Mouse (Mus musculus): ENCODE data around the gene 3110001I22Rik. TPM values are rescaled to one million over a fixed set of nuclear protein-coding genes. Genes with fewer than 3 reads are reported as not detected.
"Not testable (repeated sequence)": the region's sequence is repeated elsewhere in the genome, so short reads cannot be mapped to it uniquely, and the experiment has no call there.

Gene 3110001I22Rik
- polyA plus RNA-seq, 1 experiment from 2014 or later = 7.0 TPM

DNA sequence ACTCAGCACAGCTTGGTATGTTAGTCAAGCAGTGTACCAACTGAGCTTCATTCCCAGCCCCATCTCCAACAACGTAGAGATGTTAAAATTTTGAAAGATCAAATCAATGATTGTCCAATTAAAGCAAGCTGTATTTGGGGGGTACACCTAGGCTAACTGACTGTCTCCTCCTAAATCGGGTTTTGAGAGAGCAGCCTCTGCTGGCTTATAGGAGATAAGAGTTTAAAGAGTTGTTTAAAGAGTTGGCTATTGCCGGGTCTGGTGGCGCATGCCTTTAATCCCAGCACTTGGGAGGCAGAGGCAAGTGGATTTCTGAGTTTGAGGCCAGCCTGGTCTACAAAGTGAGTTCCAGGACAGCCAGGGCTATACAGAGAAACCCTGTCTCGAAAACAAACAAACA lies 833 bp upstream of the 3110001I22Rik start:
- ATAC-seq (ENCODE audit: low FRiP score, low read depth); H3K9me3 ChIP-seq; H3K9ac ChIP-seq; H3K27me3 ChIP-seq; H3K27ac ChIP-seq (replicated peaks); H3K36me3 ChIP-seq: not testable (repeated sequence)
- Histone ChIP-seq H3K4me3 (peak overlapping the region; percentile 98), H3K4me1 (replicated peaks) (peaks cover 29% of the 10 kb centered on the region), H3K4me2 (peak overlapping the region; percentile 76)
- 77% methylated on average over 5 of the region's 5 CpGs for WGBS

DNA sequence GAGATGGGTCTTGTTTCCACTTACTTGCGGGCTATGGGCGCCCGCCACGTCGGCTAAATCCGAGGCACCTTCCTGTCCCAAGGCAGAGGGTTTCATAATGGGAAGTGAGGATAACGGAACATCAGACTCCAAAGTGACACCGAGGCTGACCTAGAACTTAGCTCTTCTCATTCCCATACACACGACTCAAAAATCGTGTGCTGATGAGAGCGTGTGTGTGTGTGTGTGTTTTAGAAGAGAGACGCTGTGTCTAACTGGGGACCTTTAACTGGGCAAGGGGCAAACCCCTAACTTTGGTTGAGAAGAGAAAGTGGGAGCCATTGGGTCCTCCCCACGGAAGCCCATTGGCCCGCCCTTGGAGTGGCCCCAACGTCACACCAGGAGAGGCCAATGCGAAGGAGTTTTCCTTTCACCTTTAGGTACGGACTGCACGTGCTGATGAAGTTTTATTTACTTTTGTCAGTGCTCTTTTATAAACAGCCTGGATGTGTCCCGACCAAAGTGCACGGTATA lies 713 bp downstream of the 3110001I22Rik start:
- 2% methylated on average over 20 of the region's 20 CpGs for WGBS
- peak; percentile 0; the same call in 1 of the 2 replicates for ATAC-seq (ENCODE audit: low FRiP score, low read depth)

DNA sequence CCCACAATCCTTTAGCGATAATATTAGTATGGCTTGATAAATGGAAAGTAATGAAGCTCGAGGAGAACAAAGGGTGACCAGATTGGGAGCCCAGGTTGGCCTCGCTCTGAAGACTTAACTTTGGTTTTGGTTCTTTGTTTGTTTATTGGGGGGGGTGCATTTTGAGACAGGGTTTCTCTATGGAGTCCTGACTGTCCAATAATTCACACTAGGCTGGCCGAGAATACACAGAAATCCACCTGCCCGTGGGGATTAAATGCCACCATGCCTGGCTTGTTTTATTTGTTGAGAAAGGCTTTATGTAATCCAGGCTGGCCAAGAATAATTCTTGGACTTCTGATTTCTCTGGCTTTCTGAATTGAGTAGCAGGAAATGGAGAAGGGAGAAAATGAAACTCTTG lies 1.4 kb downstream of the 3110001I22Rik start:
- peaks cover 19% of the 10 kb centered on the region for H3K4me1 ChIP-seq (replicated peaks)
- ATAC-seq (ENCODE audit: low FRiP score, low read depth) = no peak
- 80% methylated on average over 5 of the region's 5 CpGs for WGBS
- no peak overlapping the region for H3K9ac ChIP-seq
- H3K4me3 ChIP-seq = peak overlapping the region; percentile 98
- H3K9me3 ChIP-seq = no peaks in the 10 kb centered on the region
- H3K27me3 ChIP-seq = no peaks in the 10 kb centered on the region
- H3K36me3 ChIP-seq = peaks cover 18% of the 10 kb centered on the region
- peak overlapping the region; percentile 76 for H3K4me2 ChIP-seq
- no peak overlapping the region for H3K27ac ChIP-seq (replicated peaks)

More for the DNA sequence above, 713 bp downstream of the 3110001I22Rik start:
- Histone ChIP-seq H3K4me3 (peak overlapping the region; percentile 98), H3K36me3 (peaks cover 12% of the 10 kb centered on the region), H3K9ac (peak overlapping the region; percentile 91), H3K4me2 (peak overlapping the region; percentile 76), H3K4me1 (replicated peaks) (peaks cover 21% of the 10 kb centered on the region), H3K27me3 (no peaks in the 10 kb centered on the region), H3K27ac (replicated peaks) (peak overlapping the region; percentile 84), H3K9me3 (no peaks in the 10 kb centered on the region)

GRCm38 (mm10) chr16:13674511-13674910 lies 2.8 kb downstream of the 3110001I22Rik start:
- Histone ChIP-seq H3K4me3 (no peak overlapping the region), H3K9me3 (no peaks in the 10 kb centered on the region), H3K4me2 (no peak overlapping the region), H3K36me3 (peaks cover 26% of the 10 kb centered on the region), H3K4me1 (replicated peaks) (peaks cover 19% of the 10 kb centered on the region), H3K27me3 (no peaks in the 10 kb centered on the region), H3K27ac (replicated peaks) (no peak overlapping the region), H3K9ac (no peak overlapping the region)
- no peak for ATAC-seq (ENCODE audit: low FRiP score, low read depth)
- 93% methylated on average over 3 of the region's 3 CpGs for WGBS

- WGBS = 89% methylated on average over 3 of the region's 3 CpGs
- H3K9ac ChIP-seq = no peak overlapping the region
- H3K4me2 ChIP-seq = no peak overlapping the region
- no peak overlapping the region for H3K27ac ChIP-seq (replicated peaks)
- 0 out of 2 replicates have a peak, but pooled peaks cover 2% of the 10 kb centered on the region for H3K4me1 ChIP-seq (replicated peaks)
- H3K4me3 ChIP-seq = no peak overlapping the region
- H3K9me3 ChIP-seq = no peaks in the 10 kb centered on the region
- no peak for ATAC-seq (ENCODE audit: low FRiP score, low read depth)
- no peaks in the 10 kb centered on the region for H3K27me3 ChIP-seq
- H3K36me3 ChIP-seq = peaks cover 26% of the 10 kb centered on the region
Measured at GRCm38 (mm10) chr16:13678601-13679319, 7.0 kb downstream of the 3110001I22Rik start.

DNA sequence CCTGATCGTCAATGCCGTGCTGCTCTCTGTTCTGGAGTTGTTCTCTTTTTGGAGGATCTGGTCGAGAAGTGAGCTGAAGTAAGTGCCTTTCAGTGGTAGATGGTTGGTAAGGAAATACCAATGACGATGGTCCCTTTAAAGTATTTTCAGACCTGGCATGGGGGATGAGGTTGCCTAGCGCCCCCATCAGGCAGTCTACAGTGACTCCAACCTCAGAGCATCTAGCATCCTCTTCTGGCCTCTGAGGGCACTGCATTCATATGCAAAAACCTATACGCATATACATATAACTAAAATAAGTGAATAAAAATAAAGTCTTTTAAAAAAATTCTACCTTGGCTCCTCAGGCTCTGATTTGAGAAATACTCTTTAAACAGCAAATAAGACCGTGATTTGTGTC lies 27.3 kb downstream of the 3110001I22Rik start:
- no peaks in the 10 kb centered on the region for H3K4me1 ChIP-seq (replicated peaks)
- H3K9ac ChIP-seq = no peak overlapping the region
- WGBS = 87% methylated on average over 7 of the region's 7 CpGs
- H3K9me3 ChIP-seq = no peaks in the 10 kb centered on the region
- H3K27ac ChIP-seq (replicated peaks) = no peak overlapping the region
- H3K4me3 ChIP-seq = no peak overlapping the region
- peaks cover 79% of the 10 kb centered on the region for H3K36me3 ChIP-seq
- no peak for ATAC-seq (ENCODE audit: low FRiP score, low read depth)
- no peak overlapping the region for H3K4me2 ChIP-seq
- H3K27me3 ChIP-seq = no peaks in the 10 kb centered on the region

GRCm38 (mm10) chr16:13702184-13702583 lies 30.5 kb downstream of the 3110001I22Rik start:
- H3K4me2 ChIP-seq = no peak overlapping the region

GRCm38 (mm10) chr16:13704676-13705075 lies 32.9 kb downstream of the 3110001I22Rik start:
- no peaks in the 10 kb centered on the region for H3K27me3 ChIP-seq
- no peaks in the 10 kb centered on the region for H3K9me3 ChIP-seq
- no peak for ATAC-seq (ENCODE audit: low FRiP score, low read depth)
- H3K4me2 ChIP-seq = no peak overlapping the region
- no peak overlapping the region for H3K27ac ChIP-seq (replicated peaks)
- no peak overlapping the region for H3K9ac ChIP-seq
- peaks cover 43% of the 10 kb centered on the region for H3K36me3 ChIP-seq
- no peak overlapping the region for H3K4me3 ChIP-seq
- H3K4me1 ChIP-seq (replicated peaks) = no peaks in the 10 kb centered on the region
- 93% methylated on average over 10 of the region's 10 CpGs for WGBS

More at GRCm38 (mm10) chr16:13702184-13702583, 30.5 kb downstream of the 3110001I22Rik start:
- H3K27ac ChIP-seq (replicated peaks) = no peak overlapping the region
- ATAC-seq (ENCODE audit: low FRiP score, low read depth) = no peak
- H3K4me3 ChIP-seq = no peak overlapping the region
- no peaks in the 10 kb centered on the region for H3K27me3 ChIP-seq
- no peaks in the 10 kb centered on the region for H3K4me1 ChIP-seq (replicated peaks)
- 98% methylated on average over 7 of the region's 7 CpGs for WGBS
- peaks cover 68% of the 10 kb centered on the region for H3K36me3 ChIP-seq
- H3K9me3 ChIP-seq = no peaks in the 10 kb centered on the region
- no peak overlapping the region for H3K9ac ChIP-seq

DNA sequence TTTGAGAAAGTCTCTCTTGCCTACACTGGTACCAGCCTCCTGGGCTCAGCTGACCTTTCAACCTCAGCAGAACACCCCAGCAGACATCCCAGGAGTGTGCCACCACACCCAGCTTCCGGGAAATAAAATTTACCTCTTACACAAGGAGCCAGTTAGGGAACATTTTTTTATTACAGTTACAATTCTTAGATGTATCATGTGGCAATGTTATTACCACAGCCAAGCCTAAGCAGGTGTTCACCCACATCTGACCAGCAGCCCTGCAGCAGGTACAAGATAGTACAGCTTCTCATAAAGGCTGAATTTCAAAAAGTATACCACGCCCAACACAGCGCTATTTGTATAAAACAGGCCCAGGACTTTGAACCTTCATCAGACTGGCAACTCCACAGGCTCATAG lies 43.2 kb downstream of the 3110001I22Rik start:
- Histone ChIP-seq H3K27ac (replicated peaks) (no peak overlapping the region), H3K36me3 (no peaks in the 10 kb centered on the region), H3K4me2 (no peak overlapping the region), H3K9me3 (no peaks in the 10 kb centered on the region), H3K9ac (no peak overlapping the region), H3K4me1 (replicated peaks) (no peaks in the 10 kb centered on the region), H3K4me3 (no peak overlapping the region), H3K27me3 (no peaks in the 10 kb centered on the region)
- ATAC-seq (ENCODE audit: low FRiP score, low read depth) = no peak
- 93% methylated on average over 3 of the region's 3 CpGs for WGBS

GRCm38 (mm10) chr16:13716821-13717553 lies 45.3 kb downstream of the 3110001I22Rik start:
- ATAC-seq (ENCODE audit: low FRiP score, low read depth) = no peak
- Histone ChIP-seq H3K27me3 (no peaks in the 10 kb centered on the region), H3K4me1 (replicated peaks) (no peaks in the 10 kb centered on the region), H3K9ac (no peak overlapping the region), H3K9me3 (no peaks in the 10 kb centered on the region), H3K4me2 (no peak overlapping the region), H3K36me3 (no peaks in the 10 kb centered on the region), H3K27ac (replicated peaks) (no peak overlapping the region), H3K4me3 (no peak overlapping the region)
- WGBS = 74% methylated on average over 2 of the region's 2 CpGs

DNA sequence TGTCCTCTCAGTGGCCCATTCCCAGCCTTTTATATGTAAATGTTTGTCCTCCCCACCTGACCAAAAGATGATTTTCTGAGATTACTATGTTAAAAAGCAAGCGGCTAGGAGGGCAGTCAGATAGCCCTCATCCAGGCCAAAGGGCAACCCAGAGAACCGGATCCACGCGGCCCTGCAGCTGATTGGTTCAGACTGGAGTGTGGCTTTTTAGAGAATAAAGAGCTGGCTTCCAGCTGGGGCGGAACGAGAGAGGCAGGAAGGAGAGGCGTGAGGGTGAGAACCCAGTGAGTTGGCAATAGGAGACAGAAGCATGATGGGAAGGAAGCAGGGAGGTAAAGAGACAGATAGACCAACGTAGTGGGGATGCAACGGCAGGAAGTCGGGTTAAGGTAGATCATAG lies 51.2 kb downstream of the 3110001I22Rik start:
- no peaks in the 10 kb centered on the region for H3K4me1 ChIP-seq (replicated peaks)
- H3K27me3 ChIP-seq = no peaks in the 10 kb centered on the region
- H3K36me3 ChIP-seq = no peaks in the 10 kb centered on the region
- H3K9ac ChIP-seq = no peak overlapping the region
- no peak overlapping the region for H3K27ac ChIP-seq (replicated peaks)
- H3K9me3 ChIP-seq = no peaks in the 10 kb centered on the region
- ATAC-seq (ENCODE audit: low FRiP score, low read depth) = no peak
- no peak overlapping the region for H3K4me3 ChIP-seq
- no peak overlapping the region for H3K4me2 ChIP-seq
- WGBS = 37% methylated on average over 10 of the region's 10 CpGs

- H3K27me3 ChIP-seq = no peaks in the 10 kb centered on the region
- no peak overlapping the region for H3K4me2 ChIP-seq
- no peaks in the 10 kb centered on the region for H3K36me3 ChIP-seq
- H3K4me1 ChIP-seq (replicated peaks) = peaks cover 4% of the 10 kb centered on the region; the same call in 1 of the 2 replicates
- no peaks in the 10 kb centered on the region for H3K9me3 ChIP-seq
- H3K27ac ChIP-seq (replicated peaks) = no peak overlapping the region
- H3K4me3 ChIP-seq = no peak overlapping the region
- no peak for ATAC-seq (ENCODE audit: low FRiP score, low read depth)
- 83% methylated on average over 5 of the region's 5 CpGs for WGBS
- no peak overlapping the region for H3K9ac ChIP-seq
Measured at GRCm38 (mm10) chr16:13727811-13728335, 56.1 kb downstream of the 3110001I22Rik start.
